Mouse (Mus musculus) CH12.LX (cell line): ENCODE results near the gene Baiap2l1.

ENCODE experiments used
- CHD2 ChIP-seq: IDR thresholded peaks from 2 replicates; pipeline ENCODE4 v1.6.1; 2011; ENCODE audit warnings: low read length, improper control_type of control experiment
- CTCF ChIP-seq, 2 experiments: IDR thresholded peaks in 1 of 2; conservative IDR thresholded peaks in 1 of 2; 2 replicates each; pipeline ENCODE4 v1.5.1; 2011 to 2012; ENCODE audit warnings: low read depth in 2 of 2, low read length in 2 of 2, improper control_type of control experiment in 1 of 2, inconsistent platforms in 1 of 2, mild to moderate bottlenecking in 1 of 2, moderate library complexity in 1 of 2
- E2F4 ChIP-seq: IDR thresholded peaks from 2 replicates; pipeline ENCODE4 v1.6.1; 2011; ENCODE audit warnings: low read depth, low read length, improper control_type of control experiment; ENCODE audit not compliant: insufficient replicate concordance
- EP300 ChIP-seq: IDR thresholded peaks from 2 replicates; pipeline ENCODE4 v1.6.1; 2011; ENCODE audit warnings: low read length, improper control_type of control experiment
- JUN ChIP-seq: IDR thresholded peaks from 2 replicates; pipeline ENCODE4 v1.6.1; 2011; ENCODE audit warnings: low read depth, mild to moderate bottlenecking, low read length, improper control_type of control experiment, moderate library complexity; ENCODE audit not compliant: insufficient read depth
- JUND ChIP-seq: conservative IDR thresholded peaks from 2 replicates; pipeline ENCODE4 v1.6.1; 2011; ENCODE audit warnings: low read depth, low read length, improper control_type of control experiment
- MXI1 ChIP-seq: IDR thresholded peaks from 2 replicates; pipeline ENCODE4 v1.6.1; 2011; ENCODE audit warnings: mild to moderate bottlenecking, low read depth, low read length, improper control_type of control experiment
- NRF1 ChIP-seq: IDR thresholded peaks from 2 replicates; pipeline ENCODE4 v1.6.1; 2014; ENCODE audit warnings: low read depth, mild to moderate bottlenecking, inconsistent platforms, low read length, improper control_type of control experiment, moderate library complexity
- POLR2A ChIP-seq: IDR thresholded peaks from 2 replicates; pipeline ENCODE4 v1.6.1; 2011; ENCODE audit warnings: low read depth, mild to moderate bottlenecking, improper control_type of control experiment, low read length
- SIN3A ChIP-seq: IDR thresholded peaks from 2 replicates; pipeline ENCODE4 v1.6.1; 2012; ENCODE audit warnings: low read length, improper control_type of control experiment, inconsistent platforms
- TCF12 ChIP-seq: IDR thresholded peaks from 2 replicates; pipeline ENCODE4 v1.6.1; 2014; ENCODE audit warnings: low read depth, mild to moderate bottlenecking, inconsistent platforms, low read length, improper control_type of control experiment
- USF2 ChIP-seq: conservative IDR thresholded peaks from 2 replicates; pipeline ENCODE4 v1.6.1; 2011; ENCODE audit warnings: low read depth, low read length, improper control_type of control experiment
- ZNF384 ChIP-seq: IDR thresholded peaks from 2 replicates; pipeline ENCODE4 v1.6.1; 2012; ENCODE audit warnings: low read depth, low read length, improper control_type of control experiment, inconsistent platforms

DNA sequence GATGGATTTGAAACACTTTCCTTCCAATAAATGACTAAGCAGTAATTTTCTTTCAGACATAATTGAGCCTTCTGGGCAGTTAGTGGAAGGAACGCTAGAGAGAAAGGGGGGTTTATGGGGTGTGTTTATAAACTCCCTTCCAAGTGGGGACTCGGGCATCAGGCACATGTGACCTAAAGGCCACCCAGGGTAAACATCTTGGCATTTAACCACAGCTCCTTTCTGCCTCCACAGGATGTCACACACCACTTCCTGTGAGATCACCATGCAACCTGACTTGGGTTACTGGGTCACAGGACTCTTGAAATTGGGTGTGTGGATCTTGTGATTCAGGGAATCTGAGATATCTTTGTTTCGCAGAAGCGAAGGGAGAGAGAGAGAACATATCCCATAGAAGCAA, 136.6 kb downstream of the Baiap2l1 start:
- TF ChIP-seq ZNF384 (no peak), JUND (no peak), CTCF (conservative IDR thresholded peaks at IDR 0.05 in 1 of 2, IDR thresholded peaks at IDR 0.05 in 1 of 2; ENCODE audit: low read depth in 2 of 2, low read length in 2 of 2) (no peak), POLR2A (no peak), USF2 (no peak), CHD2 (no peak), E2F4 (no peak), JUN (no peak), EP300 (no peak), SIN3A (no peak), MXI1 (no peak), TCF12 (no peak), NRF1 (no peak)
